Mouse (Mus musculus) kidney, adult 2 months (tissue): ENCODE data around the gene Fzr1. TPM values are rescaled to one million over a fixed set of nuclear protein-coding genes. Genes with fewer than 3 reads are reported as not detected.

ENCODE experiments used
- DNase-seq: peaks from one replicate; pipeline ENCODE4 v3.0.0; 2021
- H3K27ac ChIP-seq: fragments of 200-500 bp; 2 replicates; pipeline ENCODE4 v1.5.1; 2012; ENCODE audit warnings: low read depth, low read length, control low read depth, inconsistent platforms; ENCODE audit not compliant: insufficient read depth
- H3K27me3 ChIP-seq: fragments of 200-500 bp; replicated peaks from 2 replicates; pipeline ENCODE4 v1.6.1; 2012; ENCODE audit warnings: mild to moderate bottlenecking, moderate library complexity, low read length, inconsistent platforms; ENCODE audit not compliant: control insufficient read depth, insufficient read depth
- H3K36me3 ChIP-seq: fragments of 200-500 bp; 2 replicates; pipeline ENCODE4 v1.6.1; 2012; ENCODE audit warnings: mild to moderate bottlenecking, moderate library complexity, low read length, inconsistent platforms; ENCODE audit not compliant: control insufficient read depth, insufficient read depth
- H3K4me1 ChIP-seq: fragments of 200-500 bp; 2 replicates; pipeline ENCODE4 v1.6.1; 2011; ENCODE audit warnings: low read length; ENCODE audit not compliant: control insufficient read depth, insufficient read depth
- H3K4me3 ChIP-seq: fragments of 200-500 bp; 2 replicates; pipeline ENCODE4 v1.5.1; 2011; ENCODE audit warnings: mild to moderate bottlenecking, low read depth, low read length, control low read depth; ENCODE audit not compliant: insufficient read depth
- CTCF ChIP-seq: fragments of 200-500 bp; conservative IDR thresholded peaks from 2 replicates; pipeline ENCODE4 v1.5.1; 2011; ENCODE audit warnings: low read depth, mild to moderate bottlenecking, control low read depth, low read length, moderate library complexity, mixed read lengths; ENCODE audit not compliant: insufficient read depth, insufficient read length
- POLR2A ChIP-seq: fragments of 200-500 bp; IDR thresholded peaks from one replicate; pipeline ENCODE4 v1.6.1; 2011; ENCODE audit warnings: low read depth, low read length, control low read depth
- WGBS: fragments of 180-500 bp; shearing (Covaris S2); methylation state at CpG from one replicate; pipeline ENCODE4 v1.1.7; 2018; 5-methylcytosine and 5-hydroxymethylcytosine counted together
- polyA plus RNA-seq: library from polyadenylated mRNA; depleted of rRNA; stranded (reverse); fragments of >200 nt; gene quantifications from 2 replicates; pipeline ENCODE4 v1.2.3, GENCODE M21; 2012

Fzr1 gene
- polyA plus RNA-seq, 1 experiment, result 41.1 TPM

- WGBS, result 24% methylated on average over 4 of the region's 4 CpGs
- no peaks in the 10 kb centered on the region; the same call in 1 of the 2 replicates for H3K36me3 ChIP-seq
- no peaks in the 10 kb centered on the region for H3K27me3 ChIP-seq
- TF ChIP-seq CTCF (no peak), POLR2A (peak; percentile 17)
- H3K27ac ChIP-seq, result peak overlapping the region; percentile 97
- peaks cover 73% of the 10 kb centered on the region for H3K4me1 ChIP-seq
- H3K4me3 ChIP-seq, result no peak overlapping the region
- DNase-seq, result peak; percentile 74
Observed at GRCm38 (mm10) chr10:81410350-81410749, 32.0 kb upstream of the Fzr1 start.

- peaks cover 2% of the 10 kb centered on the region; the same call in 1 of the 2 replicates for H3K36me3 ChIP-seq
- peaks cover 63% of the 10 kb centered on the region for H3K4me1 ChIP-seq
- H3K4me3 ChIP-seq, result no peak overlapping the region
- no peak for TF ChIP-seq CTCF
- no peak for TF ChIP-seq POLR2A
- peak overlapping the region; percentile 97 for H3K27ac ChIP-seq
- 39% methylated on average over 8 of the region's 8 CpGs for WGBS
- no peak for DNase-seq
- no peaks in the 10 kb centered on the region for H3K27me3 ChIP-seq
Observed at GRCm38 (mm10) chr10:81409330-81409729, 31.0 kb upstream of the Fzr1 start.

GRCm38 (mm10) chr10:81408871-81409291, 30.6 kb upstream of the Fzr1 start:
- Histone ChIP-seq H3K4me3 (no peak overlapping the region), H3K27ac (peak overlapping the region; percentile 92), H3K27me3 (no peaks in the 10 kb centered on the region), H3K36me3 (peaks cover 2% of the 10 kb centered on the region; the same call in 1 of the 2 replicates), H3K4me1 (peaks cover 59% of the 10 kb centered on the region)
- peak; percentile 96 for TF ChIP-seq CTCF
- TF ChIP-seq POLR2A, result no peak
- DNase-seq, result peak; percentile 96
- 13% methylated on average over 9 of the region's 9 CpGs for WGBS

- no peaks in the 10 kb centered on the region for H3K27me3 ChIP-seq
- no peak overlapping the region for H3K4me3 ChIP-seq
- no peak for DNase-seq
- peak overlapping the region; percentile 92 for H3K27ac ChIP-seq
- 41% methylated on average over 13 of the region's 13 CpGs for WGBS
- H3K36me3 ChIP-seq, result peaks cover 2% of the 10 kb centered on the region
- H3K4me1 ChIP-seq, result peaks cover 55% of the 10 kb centered on the region
- no peak for TF ChIP-seq POLR2A
- no peak for TF ChIP-seq CTCF
Observed at GRCm38 (mm10) chr10:81408424-81408729, 30.1 kb upstream of the Fzr1 start.

- H3K4me1 ChIP-seq, result peaks cover 51% of the 10 kb centered on the region
- 20% methylated on average over 31 of the region's 31 CpGs for WGBS
- peak overlapping the region; percentile 92 for H3K27ac ChIP-seq
- peak; percentile 96 for DNase-seq
- no peaks in the 10 kb centered on the region for H3K27me3 ChIP-seq
- TF ChIP-seq CTCF, result no peak
- no peak for TF ChIP-seq POLR2A
- H3K4me3 ChIP-seq, result peak overlapping the region; percentile 21
- peaks cover 3% of the 10 kb centered on the region for H3K36me3 ChIP-seq
Observed at GRCm38 (mm10) chr10:81407539-81408423, 29.5 kb upstream of the Fzr1 start.

GRCm38 (mm10) chr10:81406504-81407440, 28.5 kb upstream of the Fzr1 start:
- WGBS, result 54% methylated on average over 24 of the region's 24 CpGs
- Histone ChIP-seq H3K27ac (peak overlapping the region; percentile 92), H3K27me3 (no peaks in the 10 kb centered on the region), H3K36me3 (peaks cover 3% of the 10 kb centered on the region), H3K4me1 (peaks cover 49% of the 10 kb centered on the region), H3K4me3 (peak overlapping the region; percentile 21)
- DNase-seq, result no peak
- TF ChIP-seq POLR2A (no peak), CTCF (no peak)

GRCm38 (mm10) chr10:81405588-81406201, 27.4 kb upstream of the Fzr1 start:
- peak; percentile 67 for DNase-seq
- Histone ChIP-seq H3K27ac (0 out of 2 replicates have a peak overlapping the region, but pooled peaks have one; percentile 9), H3K4me1 (peaks cover 45% of the 10 kb centered on the region), H3K4me3 (no peak overlapping the region), H3K36me3 (peaks cover 4% of the 10 kb centered on the region), H3K27me3 (no peaks in the 10 kb centered on the region)
- TF ChIP-seq CTCF, result peak; percentile 70
- no peak for TF ChIP-seq POLR2A
- WGBS, result 55% methylated on average over 13 of the region's 13 CpGs
